Mouse (Mus musculus) gastrocnemius, postnatal 36 days (tissue): Measurements from ENCODE around the gene 4930415L06Rik. TPM values are rescaled to one million over a fixed set of nuclear protein-coding genes. Genes with fewer than 3 reads are reported as not detected.

ENCODE experiments used
- DNase-seq, 2 experiments: peaks; one replicate each; pipeline ENCODE4 v3.0.0; 2022
- intact Hi-C: fragments of 180-260 bp; cut with DNase I; formaldehyde crosslinking; loops from one replicate; pipeline ENCODE4 v1.15.1; 2025
- long read RNA-seq, 2 experiments: library from polyadenylated mRNA; stranded (forward); transcript quantifications; one replicate each; pipeline ENCODE4 v2.0.0; 2021
- total RNA-seq, 2 experiments: library from RNA; stranded (reverse); gene quantifications; 2 replicates each; pipeline ENCODE4 v1.2.3; 2021

Gene 4930415L06Rik
- total RNA-seq = not detected
- long read RNA-seq, experiment 1 = 0 reads
- long read RNA-seq, experiment 2 = 0 reads

- intact Hi-C loops = no loop called here
- DNase-seq = no peak
These were observed at the start of gene 4930415L06Rik for GRCm38 (mm10) chrX:89932752-89933151. Gene 4930415L06Rik (minus strand): TSS chrX:89932852.

GRCm38 (mm10) chrX:89978621-89979020 lies 46.0 kb upstream of the 4930415L06Rik start:
- intact Hi-C loops = no loop called here
- DNase-seq = no peak

- no peak for DNase-seq
- intact Hi-C loops = no loop called here
These were observed 27.8 kb downstream of the 4930415L06Rik start for GRCm38 (mm10) chrX:89904871-89905270.

Other genes starting within 250 kb of the 4930415L06Rik start
- not detected for gene 4932429P05Rik, start 180.6 kb downstream of the 4930415L06Rik start, total RNA-seq